12 mouse cellular contexts compared by ENCODE assay signal in the genomic region with DNA sequence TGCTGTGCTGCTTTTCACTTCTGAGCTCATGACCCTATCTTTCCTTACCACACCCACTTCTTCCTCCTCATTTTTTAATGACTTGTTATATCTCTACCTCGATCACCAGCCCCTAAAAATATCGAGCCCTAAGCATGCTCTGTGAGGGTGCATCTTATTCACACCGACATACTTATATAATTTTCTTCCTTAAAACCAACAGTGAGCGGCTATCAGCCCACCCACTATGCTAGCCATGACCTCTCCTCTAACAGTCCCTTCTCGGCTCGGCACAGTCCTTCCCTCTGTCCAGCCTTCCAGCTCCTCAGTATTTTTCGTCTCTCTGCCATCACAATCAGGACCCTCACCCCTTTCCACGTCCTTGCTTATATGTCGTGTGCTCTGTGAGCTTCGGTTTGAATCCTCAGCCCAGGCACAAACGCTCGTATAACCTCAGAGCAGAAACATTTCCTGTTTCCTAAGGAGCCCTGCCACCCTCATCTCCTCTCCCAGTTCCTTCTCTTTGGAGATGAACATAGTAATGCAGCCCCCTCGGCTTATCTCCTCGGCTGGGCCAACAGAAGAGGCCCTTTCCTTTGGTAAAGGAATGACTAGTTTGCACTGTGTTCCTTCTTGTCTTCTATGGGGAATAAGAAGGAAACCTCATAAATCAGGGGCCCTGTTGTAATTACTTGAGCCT.
DNase-seq lines count a peak whose midpoint lies in the region; ATAC-seq and TF ChIP-seq lines count a peak whose summit lies in the region.
"Had no signal": no experiment of that assay in that cellular context is flagged by ENCODE, and none has a peak within 500 bp of the region (broad histone marks: within the 10 kb centered on the region; RNA-seq: fewer than 3 reads in every experiment).

No protein-coding gene starts in this region.

- TF ChIP-seq CTCF in lung, embryonic 14.5 days (IDR thresholded peaks at IDR 0.05; ENCODE audit: low read depth) = no peak

- DNase-seq in heart, adult 8-10 months (ENCODE audit: low spot score) = no peak
- DNase-seq in lung, embryonic 14.5 days = peak; percentile 31
- no peak for DNase-seq in lung, postnatal 36 days
- DNase-seq in limb, embryonic 11.5 days (ENCODE audit: low spot score) = peak; percentile 29
- no peak for DNase-seq in cerebellum, adult 18-20 months
- DNase-seq: cerebellum, postnatal 10 days; forebrain, postnatal 0 days; gastrocnemius, postnatal 25 days; right cerebral cortex, adult 18-20 months had no signal

- no peaks in the 10 kb centered on the region for H3K9me3 ChIP-seq in heart, embryonic 15.5 days (replicated peaks)
- H3K9me3 ChIP-seq in lung, embryonic 14.5 days (ENCODE audit: low read depth, low read length) = no peaks in the 10 kb centered on the region
- no peaks in the 10 kb centered on the region for H3K9me3 ChIP-seq in limb, embryonic 11.5 days (ENCODE audit: control insufficient read depth, low read length)

- H3K27me3 ChIP-seq in heart, embryonic 15.5 days = 0 out of 2 replicates have a peak, but pooled peaks cover 6% of the 10 kb centered on the region
- H3K27me3 ChIP-seq in lung, embryonic 14.5 days (ENCODE audit: insufficient read depth, low read length) = no peaks in the 10 kb centered on the region
- no peaks in the 10 kb centered on the region for H3K27me3 ChIP-seq in limb, embryonic 11.5 days (ENCODE audit: control insufficient read depth, insufficient read depth, low read length)
- H3K27me3 ChIP-seq: CH12.LX had no signal

- H3K36me3 ChIP-seq in heart, embryonic 15.5 days = no peaks in the 10 kb centered on the region
- H3K36me3 ChIP-seq in lung, embryonic 14.5 days (ENCODE audit: insufficient read depth) = no peaks in the 10 kb centered on the region
- no peaks in the 10 kb centered on the region for H3K36me3 ChIP-seq in limb, embryonic 11.5 days (ENCODE audit: control insufficient read depth, insufficient read depth, low read length)

- WGBS in heart, embryonic 15.5 days = 32% methylated on average over 14 of the region's 14 CpGs
- WGBS in lung, embryonic 14.5 days = 26% methylated on average over 14 of the region's 14 CpGs
- 28% methylated on average over 14 of the region's 14 CpGs for WGBS in limb, embryonic 11.5 days

- no peak overlapping the region for H3K9ac ChIP-seq in heart, embryonic 15.5 days
- no peak overlapping the region for H3K9ac ChIP-seq in lung, embryonic 14.5 days
- no peak overlapping the region for H3K9ac ChIP-seq in limb, embryonic 11.5 days (ENCODE audit: low read length)
- H3K9ac ChIP-seq: forebrain, postnatal 0 days had no signal

- 0 out of 2 replicates have a peak overlapping the region, but pooled peaks have one; percentile 13 for H3K4me2 ChIP-seq in heart, embryonic 15.5 days
- H3K4me2 ChIP-seq in lung, embryonic 14.5 days = peak overlapping the region; percentile 24; the same call in 1 of the 2 replicates
- H3K4me2 ChIP-seq in limb, embryonic 11.5 days (ENCODE audit: low read depth, severe bottlenecking) = no peak overlapping the region

- H3K4me1 ChIP-seq in heart, embryonic 15.5 days (replicated peaks) = peaks cover 8% of the 10 kb centered on the region; the same call in 1 of the 2 replicates
- peaks cover 11% of the 10 kb centered on the region for H3K4me1 ChIP-seq in lung, embryonic 14.5 days (ENCODE audit: insufficient read depth)
- peaks cover 18% of the 10 kb centered on the region for H3K4me1 ChIP-seq in limb, embryonic 11.5 days (ENCODE audit: control insufficient read depth, insufficient read depth, low read length)

- H3K27ac ChIP-seq in heart, embryonic 15.5 days = peak overlapping the region; percentile 48
- H3K27ac ChIP-seq in lung, embryonic 14.5 days (ENCODE audit: low read depth) = peak overlapping the region; percentile 44
- H3K27ac ChIP-seq in limb, embryonic 11.5 days (replicated peaks; ENCODE audit: low read depth, low read length) = 0 out of 2 replicates have a peak overlapping the region, but pooled peaks have one; percentile 43

- no peak overlapping the region for H3K4me3 ChIP-seq in heart, embryonic 15.5 days
- H3K4me3 ChIP-seq in lung, embryonic 14.5 days (ENCODE audit: low read depth, low read length) = no peak overlapping the region
- no peak overlapping the region for H3K4me3 ChIP-seq in limb, embryonic 11.5 days (ENCODE audit: low read depth, low read length)

- 0 out of 2 replicates have a peak, but pooled peaks have one; percentile 35 for ATAC-seq in heart, embryonic 15.5 days (replicated peaks; ENCODE audit: insufficient number of reproducible peaks, insufficient read depth, low FRiP score, low read depth)
- 0 out of 2 replicates have a peak, but pooled peaks have one; percentile 35 for ATAC-seq in lung, embryonic 14.5 days (ENCODE audit: insufficient read depth)
- no peak for ATAC-seq in limb, embryonic 11.5 days (ENCODE audit: insufficient number of reproducible peaks, low FRiP score, low TSS enrichment, low read depth)
- ATAC-seq in megakaryocyte, adult 5-6 weeks (ENCODE audit: poor library complexity, severe bottlenecking) = peak; percentile 56

Comparison
In these comparisons a context has a peak if more than half of its experiments do, and no peak if none do; other contexts are left out.
1. DNase-seq: peak in lung, embryonic 14.5 days (single experiment) and limb, embryonic 11.5 days (single experiment); none in heart, adult 8-10 months (single experiment), lung, postnatal 36 days (single experiment) and cerebellum, adult 18-20 months (0 of 2).
2. Peak in every context shown above with its lines, with median percentiles within 50 percentile points of each other: H3K27ac ChIP-seq.